Mouse (Mus musculus) MEL-GATA-1-ER (cell line): ENCODE data around the gene 1700080E11Rik.
A peak's percentile ranks its signal among the peaks of the same experiment; 100 is the strongest.
"Not testable (repeated sequence)": the region's sequence is repeated elsewhere in the genome, so short reads cannot be mapped to it uniquely, and the experiment has no call there.

Experiments
- DNase-seq: peaks from one replicate; pipeline ENCODE4 v3.0.0-alpha.2; 2012; ENCODE audit warnings: low read depth; ENCODE audit errors: extremely low read depth

Gene 1700080E11Rik

DNA sequence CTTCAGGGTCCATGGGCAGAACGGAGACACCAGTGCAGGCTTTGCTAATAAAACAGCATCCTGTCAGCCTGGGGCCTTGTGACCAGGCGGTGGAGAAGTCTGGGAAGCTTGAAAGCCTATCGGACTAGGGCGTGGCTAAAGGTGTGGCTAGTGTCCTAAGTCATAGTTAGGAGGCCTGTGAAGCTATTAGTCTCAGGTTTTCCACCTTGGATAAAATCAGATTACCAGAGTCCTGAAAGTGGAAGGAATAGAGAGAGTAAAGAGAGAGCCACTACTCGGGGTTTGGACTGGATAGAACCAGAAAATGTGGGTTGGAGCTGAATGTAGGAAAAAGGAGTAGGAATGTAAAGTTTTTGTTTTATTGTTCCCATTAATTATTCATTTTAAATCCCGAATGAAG lies at the start of gene 1700080E11Rik:
TSS of gene 1700080E11Rik (minus strand) at position 101 of the 400 bp plus-strand sequence.
- DNase-seq: no peak

DNA sequence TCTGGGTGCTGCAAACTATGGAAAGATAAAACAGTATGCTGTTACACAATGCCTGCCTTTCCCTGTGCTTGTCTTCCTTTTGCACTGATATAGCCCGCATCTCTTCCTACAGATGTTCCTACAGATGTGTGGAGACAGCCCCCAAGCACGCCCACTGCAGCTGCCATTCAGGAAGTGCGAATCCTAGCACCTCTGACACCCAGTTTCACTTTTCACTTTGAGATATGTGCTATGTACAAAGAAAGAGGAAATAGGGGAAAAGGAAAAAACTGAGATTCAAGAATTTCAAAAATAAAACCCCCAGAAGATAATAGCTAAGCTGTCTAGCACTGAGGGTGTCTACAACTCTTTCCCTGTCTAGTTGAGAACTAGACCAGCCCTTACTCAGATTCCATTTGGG lies 41.8 kb upstream of the 1700080E11Rik start:
- no peak for DNase-seq

DNA sequence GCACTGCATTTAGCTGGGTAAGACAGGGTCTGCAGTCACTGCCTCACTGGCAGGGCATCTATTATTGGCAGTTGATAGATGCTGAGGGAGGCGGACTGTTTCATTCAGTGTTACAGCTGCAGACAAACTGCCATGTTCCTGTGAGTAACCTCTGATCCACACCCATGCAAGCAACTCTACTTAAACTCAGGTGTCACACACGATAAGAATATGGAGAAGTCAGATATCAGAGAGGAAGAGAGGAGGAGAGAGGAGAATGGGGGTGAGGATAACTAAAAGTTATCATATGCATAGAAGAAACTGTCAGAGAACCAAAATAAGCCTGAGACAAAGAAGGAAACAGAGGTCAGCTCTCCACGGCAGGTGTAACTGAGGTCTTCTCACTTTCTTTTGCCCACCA lies 37.5 kb upstream of the 1700080E11Rik start:
- DNase-seq: no peak

DNA sequence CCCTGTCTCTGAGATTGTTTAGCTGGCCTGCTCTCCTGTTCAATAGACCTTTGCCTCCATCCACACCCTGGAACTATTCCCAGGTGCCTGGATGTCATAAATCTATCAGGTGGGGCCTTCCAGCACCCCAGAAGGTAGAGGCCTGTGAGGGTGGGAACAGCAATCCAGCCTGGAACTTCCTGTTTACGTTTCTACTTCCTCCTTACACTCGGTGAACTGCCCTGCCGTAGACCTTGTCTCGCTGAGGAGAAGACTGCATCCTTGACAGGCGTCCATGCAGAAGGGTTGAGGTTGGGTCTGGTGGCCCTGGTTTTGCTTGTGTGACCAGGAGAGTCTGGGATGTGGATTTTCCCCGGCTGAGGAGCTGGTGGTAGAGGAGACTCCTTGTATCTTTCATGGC lies 5.7 kb downstream of the 1700080E11Rik start:
- no peak for DNase-seq

DNA sequence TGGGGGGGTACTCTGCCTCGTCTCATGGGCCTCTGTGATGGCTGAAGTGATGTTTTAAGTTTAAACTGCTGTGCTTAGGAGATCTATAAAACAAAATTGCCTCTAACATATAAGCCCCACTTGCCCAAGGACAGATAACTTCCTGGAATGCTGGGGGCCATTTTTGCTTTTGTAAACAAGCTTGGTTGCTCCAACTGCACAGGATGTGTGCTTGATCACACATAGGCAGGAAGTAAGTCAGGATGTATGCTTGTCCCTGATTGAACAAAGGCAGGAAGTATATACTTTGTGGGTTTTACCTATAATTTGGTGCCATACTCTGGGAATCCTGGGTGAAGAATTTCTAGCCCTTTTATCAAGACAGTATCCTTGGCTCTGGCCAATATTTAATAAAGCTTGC lies 8.5 kb downstream of the 1700080E11Rik start:
- DNase-seq: no peak

DNA sequence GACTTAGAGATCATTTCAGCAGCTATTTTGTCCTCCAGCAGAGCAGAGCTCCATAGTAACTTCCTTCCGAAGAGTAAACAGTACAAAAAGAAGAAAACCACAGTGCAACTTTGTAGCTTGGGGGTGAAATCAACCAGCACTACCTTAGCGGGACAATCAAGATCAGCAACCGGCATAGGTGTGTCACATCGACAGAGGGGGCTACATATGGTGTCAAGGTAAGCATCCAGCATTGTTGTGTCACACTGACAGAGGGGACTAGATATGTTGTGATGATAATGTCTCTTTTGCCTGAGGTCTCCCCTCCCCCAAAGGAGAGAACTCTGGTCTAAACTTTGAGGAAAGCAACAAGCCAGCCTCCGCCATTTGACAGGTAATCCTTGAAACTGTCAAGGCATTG lies 10.4 kb downstream of the 1700080E11Rik start:
- DNase-seq: no peak

DNA sequence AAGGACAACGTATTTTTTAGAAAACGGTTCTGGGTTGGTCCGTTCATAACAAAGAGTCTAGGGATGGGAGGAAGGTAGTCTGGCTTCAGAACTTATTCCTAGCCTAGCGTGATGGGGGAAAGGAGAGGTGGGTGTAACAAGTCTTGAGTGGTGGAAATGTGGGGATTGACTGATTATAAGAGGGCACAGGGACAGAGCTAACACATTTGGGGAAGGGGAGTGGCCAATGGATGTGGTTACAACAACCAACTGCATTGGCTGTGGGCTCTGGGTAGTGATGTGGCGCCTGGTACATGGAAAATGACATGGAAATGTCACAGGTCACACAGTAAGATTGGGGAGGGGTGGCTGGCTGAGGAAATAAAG lies 12.9 kb downstream of the 1700080E11Rik start:
- peak; percentile 78 for DNase-seq

DNA sequence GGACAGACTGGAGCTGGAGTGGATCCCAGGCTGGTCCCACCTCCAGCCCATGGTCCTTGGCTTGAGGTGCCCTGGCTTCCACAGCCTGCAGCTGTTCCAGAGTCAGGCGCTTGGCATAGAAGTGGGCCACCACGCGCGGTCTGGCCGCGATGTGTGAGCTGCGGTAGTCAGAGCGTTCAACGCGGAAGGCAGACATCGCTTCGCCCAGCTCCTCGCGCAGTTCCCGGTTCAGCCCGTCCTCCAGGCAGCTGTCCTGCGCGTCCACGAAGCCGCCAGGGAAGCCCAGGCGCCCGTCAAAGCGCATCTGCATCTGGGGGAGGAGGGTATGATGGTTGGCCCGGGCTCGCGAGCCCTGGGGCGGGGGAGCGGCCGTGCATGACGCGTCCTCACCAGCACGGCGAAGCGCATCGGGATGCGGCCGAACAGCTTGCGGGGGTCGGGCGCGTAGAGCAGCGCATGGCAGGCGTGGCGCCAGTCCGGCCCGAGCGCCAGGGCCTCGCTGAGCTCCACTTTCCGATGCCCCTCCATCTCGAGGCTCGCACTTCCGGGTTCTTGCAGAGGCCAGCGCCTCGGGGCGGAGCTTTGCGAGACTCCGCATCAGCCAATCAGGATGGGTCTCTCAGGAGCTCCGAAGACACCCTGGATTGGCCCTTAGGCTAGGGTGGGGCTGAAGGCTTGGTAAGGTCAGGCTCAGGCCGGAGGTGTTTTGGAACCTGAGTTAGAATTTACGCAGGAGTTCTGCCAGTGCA lies 13.5 kb downstream of the 1700080E11Rik start, which contains the start of gene Nudt16:
TSS of gene Nudt16 (minus strand) at position 572 of the 749 bp plus-strand sequence.
- peak; percentile 88 for DNase-seq

DNA sequence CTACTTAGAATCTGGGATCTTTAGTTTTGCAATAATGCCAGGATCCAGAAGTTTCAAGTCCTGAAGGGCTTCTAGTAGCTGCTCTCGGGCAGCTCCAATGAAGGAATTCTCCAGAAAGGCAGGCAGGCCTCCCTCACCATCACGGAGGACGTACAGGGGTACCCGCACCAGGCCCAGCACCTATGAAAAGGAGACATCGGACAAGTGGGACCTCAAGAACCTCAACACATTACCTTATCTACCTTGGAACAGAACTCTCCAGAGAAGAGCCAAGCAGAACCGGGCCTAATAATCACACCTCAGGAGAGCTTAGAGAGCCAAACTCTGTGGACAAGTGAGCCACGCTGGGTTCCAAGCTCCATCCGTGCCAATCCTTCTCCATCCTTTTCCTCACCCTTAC lies 14.6 kb downstream of the 1700080E11Rik start:
- DNase-seq: no peak

DNA sequence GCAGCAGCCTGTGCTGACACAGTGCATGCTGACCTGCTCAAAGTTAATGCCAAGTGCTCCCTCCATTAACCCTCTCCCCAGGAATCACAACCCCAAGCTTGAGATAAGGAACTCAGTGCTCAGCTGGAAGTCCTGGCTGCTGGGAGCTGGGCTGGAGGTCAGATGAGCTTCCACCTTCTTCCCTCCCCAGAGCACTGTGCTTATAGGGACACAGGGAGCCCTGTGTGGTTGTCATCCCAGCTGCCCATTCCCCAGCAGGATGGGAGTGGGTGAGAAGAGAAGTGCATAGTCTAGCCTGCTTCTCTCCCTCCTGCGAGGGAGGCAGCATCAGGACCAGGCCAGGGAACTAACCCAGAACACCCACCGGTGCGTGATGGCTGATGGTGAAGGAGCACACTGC lies 19.7 kb downstream of the 1700080E11Rik start:
- not testable (repeated sequence) for DNase-seq

DNA sequence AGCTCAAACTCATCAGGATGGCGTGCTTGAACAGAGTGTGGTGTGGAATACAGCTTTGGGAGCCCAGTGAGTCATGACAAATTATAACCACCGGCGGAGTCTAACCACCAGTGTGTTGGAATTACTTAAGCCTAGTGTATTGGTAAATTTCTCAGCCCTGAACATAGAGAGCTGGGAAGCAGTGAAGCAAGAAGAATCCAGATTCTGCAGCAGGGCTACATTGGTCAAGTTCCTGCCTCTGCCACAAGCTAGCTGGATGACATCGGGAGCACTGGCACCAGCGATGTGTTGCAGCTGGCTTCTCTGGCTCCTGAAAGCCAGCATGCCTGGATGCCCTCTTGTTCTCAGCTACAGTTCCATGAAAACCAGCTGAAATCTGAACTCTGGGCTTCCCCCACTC lies 41.0 kb downstream of the 1700080E11Rik start:
- DNase-seq: no peak

DNA sequence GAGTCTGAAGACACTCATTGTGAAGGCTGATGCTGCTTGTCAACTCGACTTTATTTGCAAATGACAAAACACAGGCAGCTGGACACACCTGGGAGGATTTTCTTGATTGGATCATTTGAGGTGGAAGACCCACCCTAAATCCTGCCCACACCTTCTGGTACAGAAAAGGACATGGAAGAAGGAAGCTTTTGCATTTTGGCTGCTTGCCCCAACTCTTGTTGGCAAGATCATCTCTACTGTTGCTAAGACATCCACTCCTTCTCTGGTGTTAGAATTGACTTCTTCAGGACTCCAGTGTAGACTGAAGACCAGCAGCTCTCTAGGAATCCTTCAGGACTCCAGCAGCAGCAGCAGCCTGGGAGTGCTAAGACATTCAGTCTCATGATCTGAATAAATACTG lies 43.0 kb downstream of the 1700080E11Rik start:
- no peak for DNase-seq

DNA sequence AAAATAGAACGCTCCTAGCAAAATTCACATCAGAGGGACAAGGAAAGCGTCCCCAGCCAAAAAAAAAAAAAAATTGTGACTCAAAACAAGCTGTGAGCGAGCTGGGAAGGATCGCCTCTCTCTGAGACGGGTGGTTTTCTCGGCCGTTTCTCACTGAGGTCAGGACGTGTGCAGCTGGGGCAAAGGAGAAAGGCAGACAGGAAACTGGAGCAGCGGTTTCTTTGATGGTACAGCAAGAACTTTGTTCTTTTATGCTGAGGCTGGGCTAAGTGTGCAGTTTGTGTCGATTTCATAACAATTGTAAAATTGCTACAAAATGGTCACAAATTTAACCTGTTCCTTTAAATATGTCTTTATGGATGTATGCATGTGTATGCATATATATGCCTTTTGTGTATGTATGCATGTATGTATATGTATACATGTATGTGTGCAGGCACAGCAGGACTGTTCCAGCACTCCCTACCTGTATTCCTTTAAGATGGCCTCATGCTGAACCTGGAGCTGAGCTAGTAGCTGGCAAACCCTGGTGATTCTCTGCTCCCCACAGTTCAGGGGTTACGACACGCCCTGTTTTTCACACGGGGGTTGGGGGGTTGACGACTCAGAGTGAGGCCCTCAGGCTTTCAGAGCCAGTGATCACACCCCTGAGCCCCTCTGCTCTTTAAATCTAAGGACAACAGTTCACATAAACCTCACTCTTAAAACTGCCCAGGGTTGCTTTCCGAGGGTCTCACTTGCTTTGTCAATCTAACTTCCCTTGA lies 43.9 kb downstream of the 1700080E11Rik start:
- DNase-seq: no peak
